Mouse (Mus musculus): ENCODE measurements around the gene Cybrd1. TPM values are rescaled to one million over a fixed set of nuclear protein-coding genes. Genes with fewer than 3 reads are reported as not detected.

Cybrd1 gene
- total RNA-seq, 2 experiments from 2014 or later: 1.5 to 1.9 TPM

GRCm38 (mm10) chr2:71162831-71163621, 45.3 kb downstream of the Cybrd1 start:
- no peak for DNase-seq (ENCODE audit: low spot score)
- intact Hi-C loops (cut with DNase I): no loop called here

DNA sequence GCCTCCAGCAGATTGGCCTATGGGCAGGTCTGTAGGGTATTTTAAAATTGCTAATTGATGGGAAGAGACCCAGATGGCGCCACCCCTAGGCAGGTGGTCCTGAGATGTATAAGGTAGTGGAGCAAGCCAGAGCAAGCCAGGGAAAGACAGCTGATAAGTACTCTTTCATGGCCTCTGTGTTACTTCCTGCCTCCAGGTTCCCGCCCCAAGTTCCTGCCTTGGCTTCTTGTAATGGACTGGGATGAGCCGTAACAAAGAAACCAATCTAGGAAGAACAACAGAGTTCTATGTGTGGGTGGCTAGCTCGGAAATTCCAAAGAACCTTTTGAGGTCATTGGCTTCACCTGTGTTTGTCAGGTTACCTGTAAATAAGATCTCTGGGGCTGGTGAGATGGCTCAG, 49.5 kb downstream of the Cybrd1 start:
- intact Hi-C loops (cut with DNase I): no loop called here
- DNase-seq (ENCODE audit: low spot score): no peak

DNA sequence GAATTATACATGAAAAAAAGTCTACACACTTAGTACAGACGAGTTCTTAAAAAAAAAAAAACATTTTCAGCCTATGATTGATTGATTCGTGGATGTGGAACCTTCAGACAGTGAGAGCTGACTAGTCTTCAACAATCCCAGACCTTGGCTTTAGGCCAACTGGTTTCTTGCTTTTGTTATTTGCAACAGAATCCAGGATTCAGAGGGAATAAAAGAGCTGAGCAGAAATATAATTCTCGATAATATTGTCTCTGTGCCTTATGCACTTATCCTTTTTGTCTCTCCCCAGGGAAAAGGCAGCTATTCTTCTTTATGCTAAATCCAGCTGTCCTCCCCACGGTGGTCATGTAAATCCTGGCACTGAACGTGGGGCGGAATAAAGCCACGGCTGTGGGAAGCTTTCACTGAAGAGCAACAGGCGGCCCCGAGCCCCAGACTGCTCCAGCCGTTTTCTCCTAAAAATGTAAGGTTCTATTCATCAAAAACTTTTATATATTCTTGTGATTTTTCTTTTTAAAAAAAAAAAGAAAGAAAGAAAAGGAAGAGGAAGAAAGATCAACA, 50.8 kb downstream of the Cybrd1 start:
- intact Hi-C loops (cut with DNase I): no loop called here
- DNase-seq (ENCODE audit: low spot score): no peak

DNA sequence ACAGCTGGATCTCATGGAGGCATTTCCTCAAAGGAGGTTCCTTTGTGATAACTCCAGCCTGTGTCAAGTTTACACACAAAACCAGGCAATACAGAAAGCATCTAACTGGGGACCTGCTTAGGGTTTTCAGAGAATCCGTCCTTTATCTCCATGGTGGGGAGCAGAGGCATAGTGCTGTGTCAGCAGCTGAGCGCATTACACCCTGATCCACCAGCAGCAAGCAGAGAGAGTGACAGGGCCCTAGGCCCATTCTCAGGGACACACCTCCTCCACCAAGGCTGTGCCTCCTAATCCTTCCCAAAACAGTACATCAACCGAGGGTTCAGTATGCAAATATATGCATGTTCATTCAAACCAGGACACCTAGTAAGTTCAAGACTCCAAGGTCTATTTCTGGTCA, 55.3 kb downstream of the Cybrd1 start:
- DNase-seq (ENCODE audit: low spot score): no peak
- intact Hi-C loops (cut with DNase I): no loop called here

DNA sequence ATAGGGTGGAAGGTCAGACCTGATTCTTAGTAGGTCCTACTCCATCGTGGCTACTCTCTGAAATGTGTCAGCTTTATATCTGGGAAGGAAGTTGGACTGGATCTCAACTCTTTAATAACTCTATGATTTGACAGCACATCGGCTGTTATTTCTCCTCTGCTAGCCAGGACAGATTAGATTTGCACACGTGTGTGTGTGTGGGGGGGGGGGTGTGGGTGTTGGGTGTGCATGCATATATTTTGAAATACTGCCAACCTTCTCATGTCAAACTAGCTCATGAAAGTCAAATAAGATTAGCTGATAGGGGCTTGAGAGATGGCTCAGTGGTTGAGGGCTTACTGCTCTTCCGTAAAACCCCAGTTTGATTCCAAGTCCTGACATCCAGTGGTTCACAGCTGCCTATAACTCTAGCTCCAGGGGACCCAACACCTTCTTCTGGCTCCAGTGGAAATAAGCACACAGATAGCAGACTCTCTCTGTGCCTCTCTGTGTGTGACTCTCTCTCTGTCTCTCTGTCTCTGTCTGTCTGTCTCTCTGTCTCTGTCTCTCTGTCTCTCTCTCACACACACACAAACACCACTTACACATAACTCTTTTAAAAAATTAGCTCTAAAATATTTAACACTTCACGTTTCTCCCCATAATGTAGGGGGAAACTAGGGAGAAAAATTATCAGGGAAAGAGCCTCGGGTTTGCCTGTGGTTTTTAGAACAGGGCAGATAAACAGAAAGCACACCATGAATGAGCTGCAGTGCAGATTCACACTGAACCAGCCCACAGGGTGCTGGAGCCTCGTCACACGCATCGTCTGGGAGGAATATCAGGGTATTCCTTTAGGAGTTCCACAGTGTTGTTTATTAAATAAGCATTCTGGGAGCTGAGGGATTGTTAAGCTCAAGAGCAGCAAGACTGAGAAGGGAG, 58.9 kb downstream of the Cybrd1 start:
- no peak for DNase-seq (ENCODE audit: low spot score)
- intact Hi-C loops (cut with DNase I): no loop called here

DNA sequence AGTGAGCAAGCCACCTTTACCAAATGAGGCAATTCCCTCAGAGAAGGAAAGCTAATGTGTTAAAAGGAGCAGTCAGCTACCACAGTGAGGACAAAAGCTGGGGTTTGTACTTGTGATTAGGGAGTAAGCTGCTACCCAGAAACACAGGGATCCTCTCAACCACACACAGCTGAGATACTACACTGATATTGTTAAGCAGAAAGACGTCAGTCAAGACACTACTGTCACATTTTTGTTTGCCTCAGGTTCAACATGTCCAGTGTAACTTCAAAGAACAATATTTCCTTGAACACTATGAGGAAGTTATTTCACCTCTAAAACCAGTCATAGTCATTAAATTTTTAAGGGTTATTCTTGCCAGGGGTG, 59.5 kb downstream of the Cybrd1 start:
- no peak for DNase-seq (ENCODE audit: low spot score)
- intact Hi-C loops (cut with DNase I): no loop called here

DNA sequence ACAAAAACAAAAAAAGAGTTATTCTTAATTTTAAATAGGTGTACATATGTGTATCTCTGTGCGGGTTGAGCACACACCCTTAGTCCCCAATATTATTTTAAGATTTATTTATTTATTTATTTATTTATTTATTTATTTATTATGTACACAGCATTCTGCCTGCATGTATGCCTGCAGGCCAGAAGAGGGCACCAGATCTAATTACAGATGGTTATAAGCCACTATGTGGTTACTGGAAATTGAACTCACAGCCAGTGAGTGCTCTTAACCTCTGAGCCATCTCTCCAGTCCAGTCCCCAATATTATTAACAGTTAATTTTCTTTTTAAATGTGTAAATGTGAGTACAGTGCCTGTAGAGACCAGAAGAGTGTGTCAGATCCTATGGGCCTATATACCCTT, 60.0 kb downstream of the Cybrd1 start:
- intact Hi-C loops (cut with DNase I): no loop called here
- no peak for DNase-seq (ENCODE audit: low spot score)

GRCm38 (mm10) chr2:71179716-71180115, 62.0 kb downstream of the Cybrd1 start:
- intact Hi-C loops (cut with DNase I): no loop called here
- no peak for DNase-seq (ENCODE audit: low spot score)

- intact Hi-C loops (cut with DNase I): no loop called here
- DNase-seq (ENCODE audit: low spot score): no peak
These were observed 63.0 kb downstream of the Cybrd1 start for GRCm38 (mm10) chr2:71180566-71181217.

DNA sequence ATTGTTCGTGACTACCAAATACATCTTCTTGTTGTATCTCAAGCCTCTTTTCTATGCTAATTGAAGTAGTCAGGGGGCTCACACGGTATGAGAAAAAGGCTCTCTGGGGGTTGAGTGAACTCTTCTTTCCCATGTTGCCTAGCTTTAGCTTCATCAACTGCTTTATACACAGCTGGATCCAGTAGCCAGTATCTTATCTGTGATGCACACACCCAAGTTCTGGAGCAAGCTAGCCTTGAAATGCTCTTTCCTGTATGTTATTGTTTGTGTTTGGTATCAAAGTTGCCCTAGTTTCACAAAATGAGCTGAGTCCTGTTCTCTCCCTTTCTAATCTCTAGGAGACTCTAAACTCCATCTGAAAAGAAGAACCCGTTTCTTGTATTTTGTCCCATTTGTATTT, 70.2 kb downstream of the Cybrd1 start:
- DNase-seq (ENCODE audit: low spot score): no peak
- intact Hi-C loops (cut with DNase I): no loop called here

DNA sequence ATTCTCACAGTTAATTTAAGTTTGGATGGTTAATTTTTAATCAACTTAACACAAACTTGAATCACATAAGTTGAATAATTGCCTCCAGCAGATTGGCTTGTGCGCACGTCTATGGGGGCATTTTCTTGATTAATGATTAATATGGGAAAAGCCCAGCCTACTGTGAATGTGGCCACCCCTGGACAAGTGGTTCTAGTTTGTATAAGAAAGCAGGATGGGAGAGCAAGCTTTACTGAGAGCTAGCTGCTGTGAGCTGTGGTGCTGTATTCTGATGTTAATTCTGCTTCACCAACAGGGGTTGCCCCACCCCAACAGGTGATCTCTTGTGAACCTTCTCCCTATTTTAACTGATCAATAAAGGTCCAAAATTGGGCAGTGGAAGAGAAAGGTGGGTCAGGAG, 71.1 kb downstream of the Cybrd1 start:
- intact Hi-C loops (cut with DNase I): no loop called here
- DNase-seq (ENCODE audit: low spot score): no peak

DNA sequence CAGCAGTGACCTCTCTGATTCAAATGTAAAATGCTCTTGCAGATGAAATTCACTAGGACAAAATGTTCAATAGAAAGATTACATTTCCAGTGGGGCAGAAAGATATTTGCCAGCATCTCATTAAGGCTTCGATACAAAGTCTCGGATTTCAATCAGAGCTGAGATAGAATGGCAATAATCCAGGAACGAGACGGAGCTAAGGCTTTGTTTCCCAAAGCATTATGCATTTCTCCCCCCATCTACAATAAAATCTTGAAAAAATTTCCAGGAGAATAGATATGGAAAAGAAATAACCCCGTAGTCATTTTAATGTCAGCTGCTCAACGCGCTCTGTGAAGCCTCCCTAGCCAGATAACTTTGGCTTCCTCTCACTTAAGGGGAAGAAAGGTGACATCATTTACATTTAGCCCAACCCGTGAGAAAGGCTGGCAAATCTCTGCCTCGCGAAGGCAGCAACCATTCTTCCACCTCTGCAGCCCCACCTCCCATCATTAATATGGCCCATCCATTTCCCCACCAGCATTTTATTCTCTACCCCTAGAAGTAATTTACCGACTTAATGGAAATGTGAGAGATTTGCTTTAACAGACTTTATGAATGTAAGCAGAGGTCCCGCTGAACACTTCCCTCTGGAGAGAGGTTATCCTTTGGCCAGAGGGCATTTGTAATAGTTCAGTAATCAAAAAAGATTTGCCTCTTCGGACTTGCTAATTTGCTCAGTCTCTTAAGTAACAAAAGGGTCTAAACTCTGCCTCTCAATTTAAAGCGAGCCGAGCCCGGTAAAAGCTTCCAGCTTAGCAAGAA, 73.9 kb downstream of the Cybrd1 start:
- intact Hi-C loops (cut with DNase I): no loop called here
- no peak for DNase-seq (ENCODE audit: low spot score)

- DNase-seq (ENCODE audit: low spot score): no peak
- intact Hi-C loops (cut with DNase I): no loop called here
These were observed 74.6 kb downstream of the Cybrd1 start for GRCm38 (mm10) chr2:71192195-71192807.

Other genes starting within 250 kb of the Cybrd1 start
- 1 to 10 TPM; 4.9 to 5.2 TPM for gene Dcaf17, start 62.6 kb upstream of the Cybrd1 start, total RNA-seq (2021)
- gene Mettl8, start 62.3 kb upstream of the Cybrd1 start, total RNA-seq (2021): 1 to 10 TPM; 4.2 to 5.3 TPM
- gene Dync1i2, start 93.8 kb downstream of the Cybrd1 start, total RNA-seq (2021): 10 to 100 TPM; 55.8 to 63.1 TPM
- 100 to 1,000 TPM; 264 to 279 TPM for gene Slc25a12, start 249.8 kb downstream of the Cybrd1 start, total RNA-seq (2021)